Mouse (Mus musculus): ENCODE measurements at regions not wholly inside any gene's neighbourhood (a gene's known extent, or its start where the extent isn't known, plus 50 kb on each side); places are given as distances from the start of the nearest gene placed in this dataset.

DNA sequence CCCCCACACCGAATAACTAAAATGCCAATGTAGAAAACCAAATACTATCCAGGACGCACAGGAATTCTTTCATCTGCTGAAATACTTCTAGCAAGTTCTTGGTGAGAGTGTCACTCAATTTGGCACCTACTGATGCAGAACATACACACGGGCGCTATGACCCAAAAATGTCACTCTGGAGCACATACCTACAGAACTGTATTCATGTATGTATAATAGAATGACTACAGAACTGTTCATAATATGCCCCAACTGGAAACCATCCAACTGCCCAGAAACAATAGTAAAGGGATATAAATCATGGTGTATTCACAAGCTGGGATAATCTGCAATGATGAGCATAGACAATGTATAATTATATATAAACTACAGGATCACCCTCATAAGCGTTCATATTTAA, 378.9 kb downstream of the Kif16b start:
- ATAC-seq: no peak
- Histone ChIP-seq H3K36me3 (ENCODE audit: control insufficient read depth, insufficient read depth, low read length) (no peaks in the 10 kb centered on the region), H3K4me2 (ENCODE audit: low read length) (no peak overlapping the region), H3K27ac (ENCODE audit: low read depth, low read length) (no peak overlapping the region), H3K4me3 (ENCODE audit: low read depth, low read length) (no peak overlapping the region), H3K4me1 (ENCODE audit: control insufficient read depth, insufficient read depth, low read length) (no peaks in the 10 kb centered on the region), H3K9me3 (replicated peaks; ENCODE audit: control insufficient read depth, low read length) (no peaks in the 10 kb centered on the region), H3K27me3 (replicated peaks; ENCODE audit: control insufficient read depth, insufficient read depth, low read length) (no peaks in the 10 kb centered on the region), H3K9ac (ENCODE audit: low read length) (no peak overlapping the region)
- no peak for DNase-seq (ENCODE audit: low spot score)
- 83% methylated on average over 5 of the region's 5 CpGs for WGBS

DNA sequence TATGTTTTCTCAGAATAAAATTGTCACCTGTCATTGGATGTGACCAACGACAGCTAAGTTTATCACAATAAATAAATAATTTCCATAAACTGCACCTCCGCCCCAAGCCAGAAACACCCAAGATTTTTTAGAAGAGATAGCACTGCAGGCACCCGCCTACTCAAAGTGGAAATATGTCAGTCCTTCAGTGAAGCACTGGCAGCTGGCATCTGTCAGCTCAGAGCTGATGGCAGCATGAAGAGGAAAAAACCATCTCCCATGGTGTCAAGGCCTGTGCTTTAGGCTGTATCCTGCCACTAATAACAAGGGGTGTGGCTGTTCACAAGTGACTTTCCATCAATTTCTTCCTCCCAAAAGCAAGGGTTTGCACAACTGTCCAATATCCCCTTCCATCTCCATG, 383.6 kb downstream of the Kif16b start:
- no peaks in the 10 kb centered on the region for H3K9me3 ChIP-seq (replicated peaks; ENCODE audit: control insufficient read depth, low read length)
- H3K27ac ChIP-seq (ENCODE audit: low read depth, low read length): no peak overlapping the region
- H3K4me2 ChIP-seq (ENCODE audit: low read length): no peak overlapping the region
- H3K36me3 ChIP-seq (ENCODE audit: control insufficient read depth, insufficient read depth, low read length): no peaks in the 10 kb centered on the region
- H3K4me3 ChIP-seq (ENCODE audit: low read depth, low read length): no peak overlapping the region
- H3K27me3 ChIP-seq (replicated peaks; ENCODE audit: control insufficient read depth, insufficient read depth, low read length): no peaks in the 10 kb centered on the region
- H3K4me1 ChIP-seq (ENCODE audit: control insufficient read depth, insufficient read depth, low read length): no peaks in the 10 kb centered on the region
- ATAC-seq: no peak
- no peak overlapping the region for H3K9ac ChIP-seq (ENCODE audit: low read length)
- no peak for DNase-seq (ENCODE audit: low spot score)
- 88% methylated on average over 3 of the region's 3 CpGs for WGBS

DNA sequence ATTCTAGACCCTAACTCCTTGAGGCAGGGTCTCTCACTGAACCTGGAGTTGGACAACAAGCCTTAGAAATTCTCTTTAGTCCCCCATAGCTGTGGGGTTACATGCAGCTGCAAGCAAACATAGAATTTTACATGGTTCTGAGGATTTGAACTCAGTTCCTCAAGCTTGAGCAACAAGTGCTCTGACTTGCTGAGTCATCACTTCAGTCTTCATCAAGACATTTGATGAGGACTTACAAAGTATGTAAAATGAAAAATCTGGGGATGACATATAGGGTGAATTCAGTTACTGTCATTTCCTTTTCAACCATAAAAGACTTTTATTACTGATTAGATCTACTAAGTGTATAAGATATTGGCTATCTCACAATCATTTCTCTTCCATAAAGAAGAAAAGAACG, 396.1 kb downstream of the Kif16b start:
- WGBS: 85% methylated on average over 1 of the region's 1 CpGs
- ATAC-seq (no peak), DNase-seq (ENCODE audit: low spot score) (no peak)
- H3K4me2 ChIP-seq (ENCODE audit: low read length): no peak overlapping the region
- H3K9ac ChIP-seq (ENCODE audit: low read length): no peak overlapping the region
- H3K4me1 ChIP-seq (ENCODE audit: control insufficient read depth, insufficient read depth, low read length): no peaks in the 10 kb centered on the region
- no peak overlapping the region for H3K27ac ChIP-seq (ENCODE audit: low read depth, low read length)
- H3K9me3 ChIP-seq (replicated peaks; ENCODE audit: control insufficient read depth, low read length): no peaks in the 10 kb centered on the region
- H3K27me3 ChIP-seq (replicated peaks; ENCODE audit: control insufficient read depth, insufficient read depth, low read length): no peaks in the 10 kb centered on the region
- no peak overlapping the region for H3K4me3 ChIP-seq (ENCODE audit: low read depth, low read length)
- H3K36me3 ChIP-seq (ENCODE audit: control insufficient read depth, insufficient read depth, low read length): no peaks in the 10 kb centered on the region

Measured in forebrain, embryonic 14.5 days (tissue).